Mouse (Mus musculus) adrenal gland, adult 2 months (tissue): ENCODE results near the gene Sema4d. TPM values are rescaled to one million over a fixed set of nuclear protein-coding genes. Genes with fewer than 3 reads are reported as not detected.

Source experiments
- DNase-seq: peaks from one replicate; pipeline ENCODE4 v3.0.0; 2021
- polyA plus RNA-seq: library from polyadenylated mRNA; depleted of rRNA; stranded (reverse); fragments of >200 nt; gene quantifications from 2 replicates; pipeline ENCODE4 v1.2.3, GENCODE M21; 2012
- total RNA-seq, 2 experiments: library from RNA; stranded (reverse); gene quantifications; 2 replicates each; pipeline ENCODE4 v1.2.3; 2021

Sema4d gene
- total and polyA plus RNA-seq, 3 experiments: 13.7 to 15.1 (median 14.6) TPM

- no peak for DNase-seq
Measured at GRCm38 (mm10) chr13:51753802-51754444, 39.6 kb downstream of the Sema4d start.

- no peak for DNase-seq
Measured at GRCm38 (mm10) chr13:51753168-51753465, 40.4 kb downstream of the Sema4d start.

- DNase-seq: no peak
Measured at GRCm38 (mm10) chr13:51752346-51753167, 41.0 kb downstream of the Sema4d start.

GRCm38 (mm10) chr13:51749578-51750345 is 43.8 kb downstream of the Sema4d start:
- DNase-seq: no peak

- DNase-seq: peak; percentile 61
Measured at GRCm38 (mm10) chr13:51748009-51748552, 45.5 kb downstream of the Sema4d start.

- no peak for DNase-seq
Measured at GRCm38 (mm10) chr13:51747069-51747468, 46.5 kb downstream of the Sema4d start.

GRCm38 (mm10) chr13:51745862-51746261 is 47.7 kb downstream of the Sema4d start:
- no peak for DNase-seq

- DNase-seq: no peak
Measured at GRCm38 (mm10) chr13:51743855-51744254, 49.7 kb downstream of the Sema4d start.

GRCm38 (mm10) chr13:51742551-51743052 is 50.9 kb downstream of the Sema4d start:
- no peak for DNase-seq

GRCm38 (mm10) chr13:51740776-51741175 is 52.8 kb downstream of the Sema4d start:
- DNase-seq: no peak

- DNase-seq: no peak
Measured at GRCm38 (mm10) chr13:51739713-51740112, 53.8 kb downstream of the Sema4d start.

GRCm38 (mm10) chr13:51738531-51739117 is 54.9 kb downstream of the Sema4d start:
- no peak for DNase-seq

- no peak for DNase-seq
Measured at GRCm38 (mm10) chr13:51737949-51738513, 55.5 kb downstream of the Sema4d start.

GRCm38 (mm10) chr13:51737033-51737948 is 56.3 kb downstream of the Sema4d start:
- no peak for DNase-seq

GRCm38 (mm10) chr13:51736007-51736911 is 57.3 kb downstream of the Sema4d start:
- DNase-seq: peak; percentile 52

- no peak for DNase-seq
Measured at GRCm38 (mm10) chr13:51734556-51734955, 59.0 kb downstream of the Sema4d start.

GRCm38 (mm10) chr13:51732097-51732664 is 61.4 kb downstream of the Sema4d start:
- DNase-seq: no peak

GRCm38 (mm10) chr13:51731474-51731873 is 62.1 kb downstream of the Sema4d start:
- DNase-seq: no peak

GRCm38 (mm10) chr13:51729887-51730361 is 63.6 kb downstream of the Sema4d start:
- DNase-seq: no peak
